Mouse (Mus musculus): Measurements from ENCODE around the gene Snd1.

Gene Snd1

DNA sequence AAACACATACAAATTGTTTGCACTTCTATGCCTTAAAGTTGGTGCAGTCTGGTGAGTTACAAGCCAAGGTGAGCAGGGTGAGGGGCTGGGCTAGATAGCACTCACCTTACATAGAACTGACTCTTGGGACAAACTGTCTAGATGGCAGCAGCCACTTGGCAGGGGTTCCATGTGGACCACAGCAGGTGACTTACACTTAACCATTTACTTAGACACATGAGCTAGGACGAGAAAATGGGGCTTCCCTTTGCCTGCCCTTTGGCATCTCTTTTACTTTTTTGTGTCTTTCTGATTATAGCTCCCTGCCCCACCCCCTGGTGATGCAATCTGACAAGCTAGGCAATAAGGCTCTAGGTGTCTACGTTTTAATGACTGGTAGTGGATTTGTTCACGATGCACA, 274.3 kb downstream of the Snd1 start:
- no peak for DNase-seq (ENCODE audit: low read depth, low spot score)

DNA sequence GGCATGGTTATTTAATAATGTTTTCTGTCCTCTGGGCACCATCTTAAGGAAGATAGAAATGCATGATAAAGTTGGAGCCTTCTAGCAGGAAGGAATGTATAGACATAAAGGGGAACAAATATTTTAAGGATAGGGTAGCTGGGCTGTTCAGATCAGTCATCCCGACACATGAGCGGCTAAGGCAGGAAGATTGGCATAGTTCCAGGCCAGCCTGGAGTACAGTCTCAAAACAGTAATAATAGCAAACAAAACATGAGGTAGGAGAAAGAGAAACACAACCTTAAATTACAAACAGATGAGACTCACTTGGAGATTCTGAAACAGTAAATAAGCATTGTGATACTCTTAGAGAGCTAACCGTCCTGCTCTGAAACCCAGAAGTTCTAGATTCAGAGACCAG, 276.2 kb downstream of the Snd1 start:
- DNase-seq (ENCODE audit: low read depth, low spot score), result no peak

DNA sequence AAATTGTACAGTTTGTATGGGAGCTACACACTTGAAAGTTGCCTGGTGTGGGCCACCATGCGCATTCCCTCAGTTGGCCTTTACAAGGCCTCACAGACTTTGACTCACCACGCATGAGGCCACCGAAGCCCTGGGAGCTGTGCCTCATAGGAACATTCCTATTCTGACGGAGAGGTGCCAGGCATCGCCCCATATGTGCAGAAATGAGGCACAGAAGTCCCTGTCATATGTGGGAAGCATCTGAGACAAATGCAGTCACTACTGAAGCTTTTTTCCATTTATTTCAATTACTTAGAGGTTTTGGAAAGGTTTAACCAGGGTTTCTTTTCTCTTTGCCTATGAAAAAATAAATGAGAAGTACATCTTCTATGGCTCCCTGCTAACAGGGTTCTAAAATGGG, 278.3 kb downstream of the Snd1 start:
- no peak for DNase-seq (ENCODE audit: low read depth, low spot score)

DNA sequence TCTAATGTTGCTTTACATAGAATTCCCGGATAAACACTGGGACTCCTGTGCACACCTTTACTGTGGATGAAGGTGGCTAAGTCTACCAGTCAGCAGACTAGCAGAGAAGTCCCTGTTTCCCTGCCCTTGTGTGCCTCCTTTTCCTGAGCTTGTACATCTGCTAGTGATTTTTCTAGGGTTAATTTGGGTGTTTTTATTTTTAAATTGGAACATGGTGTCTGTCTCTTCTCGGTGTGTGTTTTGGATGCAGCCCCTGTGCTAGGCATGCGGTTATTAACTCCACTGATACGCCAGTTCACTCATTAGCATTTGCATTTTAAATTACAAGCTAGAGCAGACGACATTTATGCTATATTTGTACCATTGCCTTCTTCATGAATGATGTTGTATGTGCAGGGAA, 278.7 kb downstream of the Snd1 start:
- DNase-seq (ENCODE audit: low read depth, low spot score), result no peak

DNA sequence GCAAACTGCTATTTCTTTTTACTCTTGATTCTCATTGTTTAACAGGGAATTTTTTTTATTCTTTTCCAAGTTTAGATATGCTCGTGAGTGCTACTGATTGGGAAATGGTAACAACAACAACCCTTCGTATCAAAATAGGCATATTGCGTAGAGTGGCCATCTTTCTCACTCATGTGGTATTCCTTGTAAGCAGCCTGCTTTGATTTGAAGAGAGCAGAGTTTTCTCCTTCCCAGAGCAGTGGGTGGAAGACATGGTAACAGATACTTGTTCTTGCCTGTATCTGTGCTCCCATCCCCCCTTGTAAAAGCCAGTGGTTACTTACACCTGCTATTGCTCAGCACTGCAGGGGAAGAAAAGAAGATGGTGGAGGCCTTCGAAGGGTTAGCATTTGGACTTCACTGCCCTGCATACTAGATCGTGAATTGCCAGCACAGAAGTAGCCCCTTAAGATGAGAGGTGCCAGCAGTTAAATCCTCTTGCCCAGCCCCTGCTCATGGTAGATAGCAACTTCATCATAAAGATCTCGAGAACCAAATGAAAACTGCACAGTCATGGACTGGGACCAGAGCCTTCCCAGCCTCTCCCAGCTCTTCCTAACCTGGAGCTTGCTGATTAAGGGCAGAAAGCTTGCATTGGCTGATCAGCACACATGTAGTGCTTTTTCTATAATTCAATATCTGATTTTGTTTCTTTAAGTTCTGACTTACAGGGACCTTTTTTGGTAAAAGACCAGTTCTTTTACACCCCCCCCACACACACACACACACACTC, 279.4 kb downstream of the Snd1 start:
- no peak for DNase-seq (ENCODE audit: low read depth, low spot score)

DNA sequence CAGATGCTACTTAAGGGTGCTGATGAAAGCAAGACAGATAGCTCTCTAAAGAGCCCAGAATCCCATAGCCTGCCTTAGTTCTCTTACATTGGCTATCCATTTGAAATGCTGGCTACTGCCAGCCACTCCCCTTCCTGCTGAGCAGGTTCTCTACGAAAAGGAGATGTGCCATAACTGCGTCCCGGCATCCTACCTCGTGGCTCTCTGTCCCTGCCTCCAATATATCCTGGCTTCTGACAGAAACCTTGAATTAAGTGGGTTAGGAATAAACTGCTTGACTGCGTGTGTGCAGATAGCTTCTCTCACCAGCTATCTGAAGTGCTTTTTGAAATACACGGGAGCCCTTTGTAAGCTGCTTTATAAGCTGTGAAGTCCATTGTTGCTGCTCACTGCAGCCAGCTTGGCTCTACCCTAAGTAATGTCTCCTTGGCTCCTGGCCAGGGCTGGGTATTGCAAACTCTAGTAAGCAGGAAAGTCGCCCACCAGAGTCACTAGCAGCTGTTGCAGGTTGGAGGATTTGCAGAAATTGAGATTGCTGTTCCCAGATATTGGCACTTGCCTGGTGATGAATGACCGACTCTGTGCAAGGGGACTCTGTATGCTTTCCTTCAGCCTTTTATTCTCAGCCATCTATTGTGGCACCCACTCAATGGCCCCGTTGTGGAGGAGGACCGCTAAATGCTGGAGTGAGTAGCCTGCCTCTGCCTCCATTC, 281.5 kb downstream of the Snd1 start:
- DNase-seq (ENCODE audit: low read depth, low spot score), result no peak

DNA sequence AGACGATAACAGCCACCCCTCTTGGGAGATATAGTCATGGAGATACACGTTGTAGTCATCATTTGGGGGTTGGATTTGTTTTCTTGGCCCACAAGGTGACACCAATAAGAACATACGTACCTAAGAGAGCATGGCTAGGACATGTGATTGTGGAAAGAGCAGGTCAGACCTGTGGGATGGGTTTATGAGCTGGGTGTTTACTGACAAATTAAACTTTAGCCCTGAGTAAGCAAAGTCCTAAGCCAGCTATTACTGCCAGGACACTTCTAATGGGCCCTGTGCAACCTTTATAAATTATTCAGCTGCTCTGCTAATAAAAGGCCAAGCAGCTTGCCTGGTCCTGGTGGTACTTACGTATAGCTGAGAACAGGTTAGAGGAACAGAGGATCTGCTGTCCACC, 283.4 kb downstream of the Snd1 start:
- no peak for DNase-seq (ENCODE audit: low read depth, low spot score)

DNA sequence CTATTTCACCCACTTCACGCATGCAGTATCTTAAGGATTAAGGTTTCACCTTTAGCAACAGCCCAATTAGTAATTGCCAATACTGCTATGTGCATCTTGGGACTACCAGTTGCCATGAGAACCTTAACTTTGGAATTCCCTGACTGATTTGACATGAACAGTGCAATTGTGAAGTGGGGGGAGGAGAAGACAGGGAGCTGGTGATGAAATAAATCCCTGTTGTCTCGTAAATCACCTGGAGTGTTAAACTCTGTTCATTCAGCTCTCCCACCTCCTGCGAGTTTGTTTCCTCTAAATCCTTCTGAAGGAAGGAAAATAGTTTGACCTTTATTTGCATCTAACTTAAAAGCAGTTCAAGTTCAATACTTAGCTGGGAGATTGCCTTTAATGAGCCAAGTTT, 286.8 kb downstream of the Snd1 start:
- DNase-seq (ENCODE audit: low read depth, low spot score), result no peak

DNA sequence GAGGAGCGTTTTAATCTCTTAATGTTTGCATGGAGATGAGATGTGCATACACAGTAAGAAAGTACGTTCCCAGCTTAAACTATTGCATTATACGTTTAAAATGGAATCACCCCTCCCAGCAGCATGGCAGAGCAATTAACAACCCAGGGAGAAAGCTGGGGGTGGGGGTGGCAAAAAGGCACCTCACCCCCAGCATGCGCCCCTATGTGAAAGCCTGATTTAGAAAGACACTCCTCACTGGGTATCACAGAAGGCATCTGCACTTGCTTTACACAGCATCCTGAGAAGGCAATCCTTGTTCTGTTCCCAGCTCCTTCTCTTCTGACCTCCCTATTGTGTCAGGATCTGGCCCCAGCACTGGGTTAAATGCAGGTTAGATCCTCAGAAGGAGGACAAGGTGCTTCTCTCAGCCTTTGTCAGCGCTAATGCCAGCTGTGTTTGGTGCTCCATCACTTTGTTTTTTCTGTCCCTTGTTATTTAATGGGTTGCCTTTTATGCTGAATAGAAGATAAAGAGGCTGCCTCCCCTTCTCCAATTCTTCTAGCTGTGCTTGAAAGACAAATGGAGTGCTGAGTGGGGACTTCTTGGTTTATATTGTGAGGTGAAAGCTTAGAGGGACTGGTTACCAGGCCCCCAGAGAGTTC, 287.3 kb downstream of the Snd1 start:
- no peak for DNase-seq (ENCODE audit: low read depth, low spot score)

DNA sequence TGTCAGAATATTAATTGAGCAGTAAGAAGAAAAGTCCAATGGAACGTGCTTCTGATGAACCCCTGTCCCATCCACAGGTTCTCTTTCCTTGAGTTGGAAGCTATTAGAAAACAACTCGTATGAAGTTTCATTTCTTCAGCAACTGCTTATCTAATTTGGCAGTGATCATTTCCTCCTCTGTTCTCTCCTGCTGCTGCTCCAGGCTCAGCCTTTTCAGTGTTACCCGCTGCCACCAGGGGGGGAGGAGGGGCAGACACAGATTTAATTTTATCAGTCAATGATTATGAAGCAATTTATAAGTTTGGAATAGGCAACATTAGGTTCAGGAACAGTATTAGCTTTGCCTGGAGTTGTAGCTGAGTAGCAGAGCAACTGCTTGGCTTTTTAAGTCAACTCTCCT, 291.7 kb downstream of the Snd1 start:
- peak; percentile 9 for DNase-seq (ENCODE audit: low read depth, low spot score)

DNA sequence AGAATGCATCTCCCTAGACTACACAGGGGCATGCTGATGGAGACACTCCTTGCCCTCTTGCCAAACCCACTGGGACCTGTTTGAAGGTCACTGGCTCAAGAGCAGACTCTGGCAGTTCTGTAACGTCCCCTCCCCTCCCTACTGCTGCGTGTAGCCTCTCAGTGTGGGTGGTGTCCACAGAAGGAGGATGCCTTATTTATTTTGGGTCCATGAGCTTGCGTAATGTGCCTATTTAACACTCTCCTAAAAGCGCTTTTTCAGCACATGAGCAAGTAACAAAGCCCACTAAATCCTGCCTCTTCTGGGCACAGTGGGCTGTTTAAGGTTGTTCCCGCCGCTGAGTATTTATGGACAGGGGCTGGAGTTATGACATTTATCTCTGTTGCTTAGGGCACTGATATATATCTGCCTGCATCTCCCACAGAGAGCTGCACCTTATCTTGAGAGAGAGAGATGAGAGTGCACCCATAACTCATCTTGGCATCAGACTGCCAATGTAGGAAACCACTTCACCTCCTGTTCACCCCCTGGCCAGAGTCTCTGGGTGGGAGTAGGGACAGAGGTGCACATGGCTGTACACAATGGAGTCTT, 293.0 kb downstream of the Snd1 start:
- no peak for DNase-seq (ENCODE audit: low read depth, low spot score)

DNA sequence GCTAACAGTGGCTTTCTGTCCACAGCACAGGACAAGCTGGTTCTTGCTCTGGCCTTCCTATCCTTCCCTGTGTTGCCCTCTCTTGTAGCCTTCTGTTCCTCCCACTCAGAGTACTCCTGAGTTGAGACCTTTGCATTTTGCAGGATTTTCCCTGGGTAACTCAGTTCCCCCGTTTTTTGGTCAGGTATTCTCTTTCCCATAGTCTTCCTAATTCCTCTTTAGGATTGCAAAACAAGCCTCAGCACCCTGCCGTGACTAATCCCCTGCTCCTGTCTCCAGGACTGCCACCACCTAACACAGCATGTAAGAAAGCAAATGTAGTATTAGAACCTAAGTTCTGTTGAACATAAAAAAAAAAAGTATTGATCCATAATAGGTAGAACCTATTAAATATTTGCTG, 296.4 kb downstream of the Snd1 start:
- DNase-seq (ENCODE audit: low read depth, low spot score), result no peak

DNA sequence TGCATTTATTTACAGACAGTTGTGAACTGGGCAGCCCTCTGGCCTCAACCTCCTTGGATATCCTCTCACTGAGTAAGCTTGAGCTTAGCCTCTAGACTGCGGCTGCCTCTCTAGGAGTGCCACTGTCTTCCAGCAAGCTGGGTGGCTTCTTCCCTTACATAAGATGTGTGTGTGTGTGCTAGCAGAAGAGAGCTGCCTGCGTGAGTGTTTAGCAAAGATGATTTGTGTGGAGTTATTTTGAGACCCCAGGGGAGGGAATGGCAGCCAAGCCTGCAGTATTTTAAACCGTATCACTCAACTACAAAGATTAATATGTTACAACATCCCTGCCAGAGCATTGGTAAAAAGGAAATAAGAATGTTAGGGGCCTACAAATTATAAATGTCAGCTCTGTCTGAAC, 306.8 kb downstream of the Snd1 start:
- no peak for DNase-seq (ENCODE audit: low read depth, low spot score)

DNA sequence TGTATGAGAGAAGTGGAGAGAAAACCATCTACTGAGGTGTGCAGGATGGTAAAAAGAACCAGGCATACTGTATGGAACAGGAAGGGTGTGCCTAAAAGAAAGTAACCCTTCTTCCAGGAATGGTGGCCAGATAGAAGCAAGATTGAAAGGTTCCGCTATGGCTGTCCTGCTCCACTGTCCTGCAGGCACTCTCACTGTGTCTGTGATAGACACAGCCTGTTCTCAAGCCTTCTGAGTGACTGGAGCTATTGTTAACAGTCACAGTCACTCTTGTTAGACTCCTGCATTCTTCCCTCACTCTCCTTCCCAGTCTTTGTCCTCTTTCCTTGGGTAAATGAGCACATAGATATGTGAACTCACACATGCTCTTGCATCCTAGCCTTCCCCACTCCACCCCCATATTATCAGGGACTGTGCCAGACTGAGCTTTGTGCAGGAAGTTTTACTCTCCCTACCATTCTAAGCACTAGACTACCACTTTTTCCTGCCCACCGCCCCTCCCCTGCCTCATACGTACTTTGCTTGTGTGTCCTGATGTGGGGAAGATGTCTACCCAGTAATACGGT, 308.2 kb downstream of the Snd1 start:
- no peak for DNase-seq (ENCODE audit: low read depth, low spot score)

DNA sequence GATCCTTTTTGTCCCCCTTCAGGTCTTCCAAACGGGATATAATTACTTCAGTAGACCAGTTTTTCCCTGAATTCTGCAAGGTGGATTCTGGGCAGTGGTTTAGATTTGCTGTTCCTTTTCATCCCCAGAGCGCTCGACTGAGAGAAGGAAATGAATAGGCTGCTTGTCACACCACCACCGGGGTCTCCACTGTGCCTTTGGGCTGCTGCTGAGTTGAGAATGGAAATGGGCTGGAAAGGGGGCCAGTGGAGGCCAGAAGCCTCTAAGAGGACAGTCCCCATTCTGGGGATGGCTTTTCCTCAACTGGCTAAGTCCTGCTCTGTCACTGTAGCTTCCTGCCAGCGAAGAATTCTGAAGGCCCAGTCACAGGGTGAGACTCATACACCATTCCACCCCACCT, 309.0 kb downstream of the Snd1 start:
- DNase-seq (ENCODE audit: low read depth, low spot score), result no peak

DNA sequence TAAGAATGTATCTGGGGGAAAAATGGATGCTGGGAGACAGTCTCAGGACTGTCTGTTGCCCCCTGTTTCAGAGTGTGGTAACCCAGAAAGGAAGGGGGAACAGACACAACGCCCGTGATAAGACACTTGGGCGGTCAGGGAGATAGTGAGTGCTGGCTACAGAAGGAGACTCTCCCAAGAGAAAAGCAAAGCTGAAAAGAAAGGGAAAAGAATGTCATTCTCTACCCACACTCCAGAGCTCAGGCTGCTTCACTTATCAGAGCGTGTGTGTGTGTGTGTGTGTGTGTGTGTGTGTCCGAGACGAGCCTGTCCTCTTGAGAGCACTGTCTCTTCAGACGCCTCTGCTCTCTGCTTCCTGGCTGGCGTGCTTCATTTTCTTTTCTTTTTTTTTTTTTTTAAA, 310.8 kb downstream of the Snd1 start:
- no peak for DNase-seq (ENCODE audit: low read depth, low spot score)

DNA sequence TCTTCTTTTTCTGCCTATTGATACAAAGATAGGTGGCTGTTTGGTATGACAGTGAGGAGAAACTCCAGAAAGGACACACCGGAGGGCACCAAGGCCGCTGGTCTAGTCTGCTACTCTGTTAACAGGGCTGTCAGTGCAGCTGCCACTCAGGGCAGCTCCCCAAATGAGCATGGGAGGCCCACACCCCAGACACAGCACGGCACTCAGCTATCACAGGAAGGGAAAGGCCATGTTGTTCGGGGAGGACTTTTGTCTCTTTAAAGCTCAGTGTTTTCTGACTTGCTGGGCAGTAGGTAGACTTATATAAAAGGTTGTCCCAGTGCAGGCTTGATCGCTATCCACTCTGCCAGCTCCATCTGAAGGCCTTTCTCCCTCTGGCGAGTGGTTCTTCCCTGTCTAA, 312.2 kb downstream of the Snd1 start:
- DNase-seq (ENCODE audit: low read depth, low spot score), result peak; percentile 5

DNA sequence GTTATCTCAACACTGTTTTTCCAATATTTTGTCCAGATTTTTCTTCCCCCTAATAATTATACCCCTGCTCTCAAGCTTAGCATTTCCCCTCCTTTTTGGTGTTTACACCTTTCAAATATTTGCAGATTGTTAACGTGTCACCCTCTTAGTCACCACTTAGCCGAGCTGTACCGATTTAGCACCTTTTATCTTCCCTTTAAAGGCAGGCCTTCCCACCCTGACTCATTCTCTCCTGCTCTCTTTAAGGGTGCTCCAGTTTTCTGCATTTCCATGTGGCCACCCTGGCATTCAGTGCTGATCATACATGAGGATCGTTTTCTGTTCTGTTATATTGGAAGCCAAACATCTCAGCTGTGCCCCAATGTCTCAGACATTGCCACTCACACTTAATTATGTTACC, 314.7 kb downstream of the Snd1 start:
- no peak for DNase-seq (ENCODE audit: low read depth, low spot score)

DNA sequence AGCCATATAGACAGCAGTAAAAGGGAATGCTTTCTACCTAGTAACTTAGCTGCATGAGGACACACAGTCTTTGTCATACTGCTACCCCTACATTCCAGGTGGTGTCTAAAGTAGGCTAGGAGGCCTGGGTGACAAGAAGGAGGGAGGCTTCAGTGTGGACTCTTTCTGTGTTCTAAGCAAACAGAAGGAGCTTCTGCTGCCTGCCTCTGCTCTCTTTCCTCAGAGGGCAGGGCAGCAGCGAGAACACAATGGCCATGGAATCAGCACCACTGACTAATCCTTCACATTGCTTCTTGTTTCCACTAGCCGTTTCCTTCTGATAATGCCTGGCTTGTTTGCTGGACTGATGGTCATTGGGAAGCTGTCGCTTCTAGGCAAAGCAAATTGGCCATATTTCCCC, 316.2 kb downstream of the Snd1 start:
- DNase-seq (ENCODE audit: low read depth, low spot score), result no peak

DNA sequence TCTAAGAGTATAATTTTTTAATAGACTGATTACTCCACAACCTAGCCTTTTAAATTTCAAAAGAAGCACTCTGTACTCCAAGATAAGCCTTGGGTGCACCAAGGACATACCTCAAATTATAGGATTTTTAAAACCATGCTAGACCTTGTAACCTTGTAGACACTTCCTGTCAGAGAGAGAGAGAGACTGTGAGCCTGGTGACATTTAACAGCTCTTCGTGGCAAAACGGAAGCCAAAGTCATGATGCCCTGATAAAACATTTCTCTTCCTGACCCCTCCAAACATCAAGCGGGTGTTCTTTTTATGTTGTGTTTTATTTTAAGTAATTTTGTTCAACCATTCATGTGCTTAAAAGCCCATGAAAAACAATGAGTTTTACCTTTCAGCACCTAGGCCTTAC, 316.9 kb downstream of the Snd1 start:
- DNase-seq (ENCODE audit: low read depth, low spot score), result peak; percentile 43

DNA sequence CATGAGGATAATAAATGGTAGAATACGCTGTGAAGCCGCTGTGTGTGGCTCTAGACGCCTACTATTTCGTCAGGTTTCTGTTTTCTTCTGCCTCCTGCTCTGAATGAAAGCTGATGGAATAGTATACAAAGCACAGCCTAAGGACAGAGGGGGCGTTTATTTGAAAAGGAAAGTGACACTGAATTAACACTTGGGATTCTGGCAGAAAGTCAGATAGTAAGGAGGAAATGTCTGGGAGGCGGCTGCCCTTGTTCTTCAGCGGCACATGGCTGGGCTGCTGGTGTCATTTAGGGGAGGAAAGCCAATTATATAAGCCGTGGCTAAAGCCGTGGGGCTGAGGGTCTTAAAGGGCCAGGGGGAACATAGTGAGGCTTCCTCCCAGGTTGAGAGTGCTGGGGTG, 320.4 kb downstream of the Snd1 start:
- DNase-seq (ENCODE audit: low read depth, low spot score), result no peak

DNA sequence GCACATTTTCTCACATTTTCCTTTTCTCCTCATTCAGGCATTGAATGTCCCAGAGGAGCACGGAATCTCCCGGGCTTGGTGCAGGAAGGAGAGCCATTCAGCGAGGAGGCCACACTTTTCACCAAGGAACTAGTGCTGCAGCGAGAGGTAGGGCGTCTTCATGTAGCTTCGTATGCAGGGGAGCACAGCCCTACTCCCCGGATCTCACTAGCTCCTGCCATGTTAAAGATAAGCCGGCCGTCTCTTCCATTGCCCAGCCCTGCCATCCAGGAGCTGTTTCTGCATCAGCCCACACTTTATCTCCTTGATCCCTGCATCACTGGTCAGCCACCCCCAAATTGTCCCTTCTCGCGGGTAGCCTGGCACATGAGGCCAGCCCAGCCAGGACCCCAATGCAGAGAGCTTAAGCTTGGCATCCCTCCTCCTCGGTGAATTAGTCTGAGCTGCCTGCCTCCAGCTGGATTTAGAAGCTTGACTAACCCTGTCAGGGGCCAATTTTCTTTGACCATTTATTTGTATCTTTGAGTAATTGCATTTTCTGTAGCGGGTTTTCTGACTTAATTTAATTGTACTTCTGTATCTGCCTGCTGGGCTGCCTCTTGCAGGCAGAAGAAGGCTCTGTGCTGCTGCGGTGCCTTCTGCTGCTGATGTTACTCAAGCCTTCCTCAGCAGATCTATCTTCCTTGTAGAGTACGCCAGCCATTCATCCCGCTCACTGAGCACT, 321.0 kb downstream of the Snd1 start:
- DNase-seq (ENCODE audit: low read depth, low spot score), result no peak
